Mouse (Mus musculus) midbrain, embryonic 13.5 days (tissue): ENCODE data around the gene Ccdc185. TPM values are rescaled to one million over a fixed set of nuclear protein-coding genes. Genes with fewer than 3 reads are reported as not detected.

ENCODE experiments used
- polyA plus RNA-seq: library from polyadenylated mRNA; unstranded; fragments of >200 nt; fragmentation: Nextera tagmentation; extraction: Ambion mirVana; gene quantifications from 2 replicates; pipeline ENCODE4 v1.2.1, GENCODE M21; 2015

The Ccdc185 gene
- polyA plus RNA-seq, 1 experiment from 2014 or later = not detected

Other genes starting within 250 kb of the Ccdc185 start
- gene Capn2, start 231.6 kb downstream of the Ccdc185 start, polyA plus RNA-seq = 75.3 and 80.9 TPM in 2 replicates
- gene Capn8, start 184.2 kb downstream of the Ccdc185 start, polyA plus RNA-seq = 0.13 TPM in 1 of 2 replicates, not detected in the other
- 49.0 and 53.3 TPM in 2 replicates for gene Susd4, start 14.7 kb upstream of the Ccdc185 start, polyA plus RNA-seq
- gene Tlr5, start 205.6 kb upstream of the Ccdc185 start, polyA plus RNA-seq = 0.30 and 0.39 TPM in 2 replicates